Mouse (Mus musculus) spleen, embryonic (tissue): Measurements from ENCODE around the gene Klhl12.
"Not testable (repeated sequence)": the region's sequence is repeated elsewhere in the genome, so short reads cannot be mapped to it uniquely, and the experiment has no call there.

ENCODE experiments used
- CTCF ChIA-PET: fragments of 350-600 bp; sonication (Branson Sonifier 250); formaldehyde crosslinking; loops from one replicate; lab custom pipeline; 2022; lab: Charles Lee

Gene Klhl12

DNA sequence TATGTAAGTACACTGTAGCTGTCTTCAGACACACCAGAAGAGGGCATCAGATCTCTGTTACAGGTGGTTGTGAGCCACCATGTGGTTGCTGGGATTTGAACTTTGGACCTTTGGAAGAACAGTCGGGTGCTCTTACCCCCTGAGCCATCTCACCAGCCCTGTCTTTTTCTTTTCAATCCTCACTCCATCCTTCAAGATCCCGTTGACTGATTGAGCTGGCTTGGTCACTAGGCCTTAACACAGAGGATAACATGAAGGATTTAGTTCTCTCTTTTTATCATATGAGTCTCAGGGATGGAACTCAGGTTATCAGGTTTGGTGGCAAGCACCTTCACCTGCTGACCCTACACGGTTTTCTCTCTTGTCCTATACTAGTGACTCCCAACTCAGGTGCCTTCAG, 6.8 kb upstream of the Klhl12 start:
- CTCF ChIA-PET: not testable (repeated sequence)

DNA sequence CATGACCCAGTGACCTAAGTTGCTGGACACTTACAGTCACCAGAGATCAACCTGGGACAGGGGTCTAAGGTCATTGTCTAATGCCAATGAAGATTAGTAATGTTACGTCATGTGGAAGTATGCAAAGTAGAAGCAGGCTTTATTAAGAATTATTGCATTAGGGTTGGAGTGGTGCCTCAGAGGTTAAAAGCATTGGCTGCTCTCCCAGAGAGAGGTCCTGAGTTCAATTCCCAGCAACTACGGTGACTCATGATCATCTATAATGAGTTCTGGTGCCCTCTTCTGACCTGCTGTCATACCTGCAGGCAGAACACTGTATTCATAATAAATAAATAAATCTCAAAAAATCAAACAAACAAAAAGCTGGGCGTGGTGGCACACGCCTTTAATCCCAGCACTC, 5.1 kb upstream of the Klhl12 start:
- CTCF ChIA-PET: no interaction called here

- CTCF ChIA-PET: no interaction called here
Observed at GRCm38 (mm10) chr1:134450986-134451385, 4.3 kb upstream of the Klhl12 start.

DNA sequence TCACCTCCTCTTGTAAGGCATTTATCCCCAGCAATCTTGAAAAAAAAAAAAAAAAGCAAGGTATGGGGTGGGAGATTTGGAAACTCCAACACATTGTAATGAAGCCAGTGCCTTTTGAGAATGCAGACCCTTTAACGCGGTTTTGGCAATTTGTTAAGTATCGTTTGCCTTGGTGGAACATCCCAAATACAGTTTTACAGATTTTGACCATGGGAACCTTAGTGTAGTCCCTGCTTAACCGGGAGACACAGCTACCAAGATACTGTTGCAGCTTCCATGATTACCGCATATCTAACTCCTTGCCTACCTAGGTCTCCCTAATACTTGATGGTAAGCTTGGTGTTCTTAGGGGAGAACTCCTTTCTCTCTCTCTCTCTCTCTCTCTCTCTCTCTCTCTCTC, 729 bp downstream of the Klhl12 start:
- CTCF ChIA-PET: interaction anchor here (0.6 kb wide), 1 partner anchor 1961 kb away, joined by 3 read pairs; no protein-coding TSS in a partner anchor

DNA sequence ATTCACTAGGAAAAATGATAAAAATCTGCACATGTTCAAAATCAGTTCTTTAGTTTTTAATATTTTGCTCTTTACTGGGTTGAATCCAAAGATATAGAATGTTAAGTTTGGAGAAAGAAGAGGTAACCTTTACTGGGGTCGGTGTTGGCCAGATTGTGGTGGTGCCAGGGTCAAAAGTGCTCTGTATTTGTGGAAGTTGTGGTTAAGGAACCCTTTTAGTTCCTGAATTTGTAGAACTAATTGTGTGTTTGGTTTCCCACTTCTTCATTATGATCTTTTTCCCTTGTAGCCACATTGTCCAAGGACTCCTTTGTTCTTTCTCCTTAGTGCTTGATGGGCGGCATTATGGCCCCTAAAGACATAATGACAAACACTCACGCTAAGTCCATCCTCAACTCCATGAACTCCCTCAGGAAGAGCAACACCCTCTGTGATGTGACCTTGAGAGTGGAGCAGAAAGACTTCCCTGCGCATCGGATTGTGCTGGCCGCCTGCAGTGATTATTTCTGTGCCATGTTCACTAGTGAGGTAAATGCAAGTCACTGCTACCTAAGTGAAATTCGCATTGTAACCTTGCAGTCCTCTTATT, 2.9 kb downstream of the Klhl12 start:
- CTCF ChIA-PET: no interaction called here

DNA sequence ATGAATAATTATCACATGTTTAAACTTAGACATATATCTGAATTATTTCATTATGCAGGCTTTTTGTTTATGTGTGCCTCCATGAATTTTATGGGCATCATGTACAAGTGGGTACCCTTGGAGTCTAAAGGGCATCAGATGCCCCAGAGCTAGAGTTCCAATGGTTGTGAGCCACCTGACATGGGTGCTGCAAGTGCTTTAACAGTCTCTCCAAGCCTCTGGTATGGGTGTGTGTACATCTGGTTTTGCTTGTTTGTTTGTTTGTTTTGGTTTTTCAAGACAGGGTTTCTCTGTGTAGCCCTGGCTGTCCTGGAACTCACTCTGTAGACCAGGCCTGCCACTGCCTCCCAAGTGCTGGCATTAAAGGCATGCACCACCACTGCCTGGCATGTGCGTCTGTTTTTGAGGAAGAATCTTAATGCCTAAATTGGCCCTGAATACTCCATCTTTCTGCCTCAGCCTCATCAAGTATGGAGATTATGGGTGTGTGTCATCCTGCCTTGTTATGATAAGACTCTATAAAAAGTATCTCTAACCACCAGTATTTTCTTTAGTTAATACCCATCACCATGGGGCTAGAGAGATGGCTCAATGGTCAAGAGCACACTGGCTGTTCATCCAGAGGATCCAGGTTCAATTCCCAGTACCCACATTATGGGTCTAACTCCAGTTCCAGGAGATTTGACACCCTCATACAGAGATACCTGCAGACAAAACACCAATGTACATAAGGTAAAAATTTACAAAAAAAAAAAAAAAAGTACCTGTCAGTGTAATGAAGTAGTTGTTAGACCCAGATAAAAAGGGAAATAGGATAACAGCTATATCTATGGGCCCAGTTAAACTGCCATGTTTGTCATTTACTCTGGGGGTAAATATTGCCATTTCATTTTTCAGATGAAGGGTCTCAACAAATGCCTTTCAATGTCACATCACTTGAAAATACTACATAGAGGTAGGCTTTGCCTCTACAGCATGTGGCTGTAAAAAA, 5.3 kb downstream of the Klhl12 start:
- CTCF ChIA-PET: interaction anchor here (0.6 to 0.7 kb wide), 2 partner anchors 31 to 945 kb away, joined by 3 read pairs; no protein-coding TSS in a partner anchor

DNA sequence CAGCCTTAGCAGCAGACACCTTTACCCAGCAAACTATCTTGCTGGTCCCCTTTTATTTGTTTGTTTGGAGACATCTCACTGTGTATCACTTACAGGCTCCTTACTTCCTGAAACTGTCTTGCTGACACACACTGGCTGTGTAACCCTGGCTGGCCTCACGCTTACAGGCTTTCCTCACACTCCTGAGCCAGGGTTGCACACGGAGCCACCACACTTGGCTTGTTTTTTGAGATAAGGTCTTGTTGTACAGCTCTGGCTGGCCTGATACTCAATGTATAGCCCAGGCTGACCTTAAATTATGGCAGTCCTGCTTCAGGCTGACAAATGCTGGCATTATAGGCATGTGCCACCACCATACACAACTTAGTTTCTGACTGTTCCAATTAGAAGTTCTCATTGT, 29.3 kb downstream of the Klhl12 start:
- CTCF ChIA-PET: no interaction called here

- CTCF ChIA-PET: interaction anchor here (0.7 kb wide), 2 partner anchors 31 to 95 kb away, joined by 3 read pairs; no protein-coding TSS in a partner anchor
Observed at GRCm38 (mm10) chr1:134490903-134491801, 35.8 kb downstream of the Klhl12 start.

DNA sequence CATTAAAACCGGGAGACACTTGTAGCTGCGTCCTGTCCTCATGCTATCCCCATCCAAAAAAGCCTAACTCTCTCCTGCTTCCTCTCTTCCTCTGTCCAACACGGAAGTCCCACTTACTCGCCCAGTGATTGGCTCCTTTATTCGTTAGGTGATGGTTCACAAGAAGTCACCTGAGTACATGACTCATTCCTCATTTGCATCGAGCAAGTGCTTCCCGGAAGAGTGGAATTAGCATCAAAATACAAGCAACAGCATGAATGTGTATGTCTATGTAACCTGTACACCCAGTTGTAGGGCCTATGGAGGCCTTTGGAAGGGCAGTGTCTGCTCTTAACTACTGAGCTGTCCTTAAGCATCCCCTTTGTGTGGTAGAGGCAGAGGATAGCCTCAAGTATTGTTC, 36.9 kb downstream of the Klhl12 start:
- CTCF ChIA-PET: no interaction called here

- CTCF ChIA-PET: no interaction called here
Observed at GRCm38 (mm10) chr1:134493496-134493895, 38.2 kb downstream of the Klhl12 start.

- CTCF ChIA-PET: no interaction called here
Observed at GRCm38 (mm10) chr1:134493956-134494355, 38.6 kb downstream of the Klhl12 start.

GRCm38 (mm10) chr1:134494428-134495215, 39.3 kb downstream of the Klhl12 start, which contains the start of gene Rabif:
TSS of gene Rabif (plus strand) at chr1:134494648.
- CTCF ChIA-PET: no interaction called here

DNA sequence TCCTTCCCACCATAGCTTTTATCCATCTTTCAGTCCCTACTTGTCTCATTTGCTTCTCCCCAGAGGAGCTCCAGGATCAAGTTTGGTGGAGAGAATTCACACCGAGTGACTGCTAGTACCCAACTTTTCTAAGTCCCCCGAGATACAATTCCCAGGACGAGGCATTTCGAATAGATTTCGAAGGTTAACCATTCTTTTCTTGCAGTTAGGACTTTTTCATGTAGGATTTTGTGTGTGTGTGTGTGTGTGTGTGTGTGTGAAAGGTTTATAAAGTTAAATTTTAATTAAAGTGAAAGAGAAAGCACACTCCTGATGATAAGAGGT, 39.8 kb downstream of the Klhl12 start:
- CTCF ChIA-PET: no interaction called here

GRCm38 (mm10) chr1:134495991-134496390, 40.7 kb downstream of the Klhl12 start:
- CTCF ChIA-PET: no interaction called here

DNA sequence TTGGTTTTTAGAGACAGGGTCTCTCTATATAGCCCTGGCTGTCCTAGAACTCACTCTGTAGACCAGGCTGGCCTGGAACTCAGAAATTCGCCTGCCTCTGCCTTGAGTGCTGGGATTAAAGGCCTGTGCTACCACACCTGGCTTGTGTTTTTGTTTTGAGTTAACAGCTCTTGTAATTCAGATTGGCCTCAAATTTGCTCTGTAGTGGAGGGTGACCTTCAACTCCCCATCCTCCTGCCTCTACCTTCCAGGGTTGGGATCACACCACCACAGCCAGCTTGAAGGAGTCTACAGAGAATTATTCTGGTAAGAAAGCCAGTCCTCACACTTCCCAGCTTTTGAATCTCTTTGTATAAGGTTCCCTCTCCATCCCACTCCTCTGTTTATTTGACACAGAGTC, 45.6 kb downstream of the Klhl12 start:
- CTCF ChIA-PET: no interaction called here

GRCm38 (mm10) chr1:134506201-134506600, 50.9 kb downstream of the Klhl12 start:
- CTCF ChIA-PET: no interaction called here

- CTCF ChIA-PET: interaction anchor here (0.5 kb wide), 1 partner anchor 1490 kb away, joined by 4 read pairs; no protein-coding TSS in a partner anchor
Observed at GRCm38 (mm10) chr1:134510018-134510417, 54.7 kb downstream of the Klhl12 start.

- CTCF ChIA-PET: no interaction called here
Observed at GRCm38 (mm10) chr1:134512183-134512582, 56.9 kb downstream of the Klhl12 start.

GRCm38 (mm10) chr1:134512584-134512983, 57.3 kb downstream of the Klhl12 start:
- CTCF ChIA-PET: no interaction called here

- CTCF ChIA-PET: no interaction called here
Observed at GRCm38 (mm10) chr1:134513312-134513860, 58.1 kb downstream of the Klhl12 start.
